Mouse (Mus musculus) left cerebral cortex, postnatal 25 days (tissue): ENCODE results near the gene Ccl4. TPM values are rescaled to one million over a fixed set of nuclear protein-coding genes. Genes with fewer than 3 reads are reported as not detected.

Experiments used
- DNase-seq, 2 experiments: peaks; one replicate each; pipeline ENCODE4 v3.0.0; 2022; ENCODE audit warnings: low spot score in 2 of 2, mixed read lengths in 1 of 2
- intact Hi-C: fragments of 180-260 bp; cut with DNase I; formaldehyde crosslinking; loops from one replicate; pipeline ENCODE4 v1.15.1; 2025
- total RNA-seq, 2 experiments: library from RNA; stranded (reverse); gene quantifications; 2 replicates each; pipeline ENCODE4 v1.2.3; 2021

Gene Ccl4
- not detected for total RNA-seq

DNA sequence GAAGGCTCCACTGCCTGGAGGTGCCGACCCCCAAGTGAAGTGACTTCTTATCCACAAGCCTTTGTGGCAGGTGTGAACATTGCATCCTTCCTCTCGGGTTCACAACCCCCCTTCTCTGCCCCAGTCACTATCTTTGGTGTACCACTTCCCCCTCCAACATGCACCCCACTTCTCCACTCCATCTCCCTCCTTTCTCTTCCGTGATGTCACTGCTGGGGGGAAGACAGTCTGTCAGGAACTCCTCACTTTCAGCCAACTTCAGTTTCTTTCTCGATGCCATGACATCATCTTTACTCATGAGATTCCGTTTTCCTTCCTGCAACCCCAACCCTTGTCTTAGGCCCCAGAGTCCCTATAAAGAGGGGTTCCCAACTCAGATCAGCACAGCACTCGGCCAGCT, at the start of gene Ccl4:
Gene Ccl4 (plus strand): TSS at position 381 of the 400 bp plus-strand sequence.
- intact Hi-C loops: no loop called here
- no peak for DNase-seq

DNA sequence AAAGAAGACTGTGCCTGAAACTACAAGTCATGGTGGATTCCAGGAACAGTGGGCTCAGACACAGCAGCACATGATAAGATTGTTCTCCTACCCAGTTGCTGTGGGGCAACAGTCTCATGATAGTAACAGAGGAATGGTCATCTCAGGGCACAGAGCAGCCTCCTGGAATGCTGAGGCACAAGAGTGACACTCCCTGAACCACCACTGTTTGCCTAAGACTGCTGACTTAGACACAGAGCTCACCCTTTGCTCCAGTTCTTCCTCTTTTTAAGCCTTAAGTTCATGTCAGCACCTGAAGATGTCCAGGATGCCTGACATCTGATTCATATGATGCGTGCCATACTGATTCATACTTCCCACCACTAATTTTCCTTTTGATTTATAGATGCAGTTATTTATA, 45.8 kb upstream of the Ccl4 start:
- DNase-seq: no peak
- intact Hi-C loops: no loop called here

DNA sequence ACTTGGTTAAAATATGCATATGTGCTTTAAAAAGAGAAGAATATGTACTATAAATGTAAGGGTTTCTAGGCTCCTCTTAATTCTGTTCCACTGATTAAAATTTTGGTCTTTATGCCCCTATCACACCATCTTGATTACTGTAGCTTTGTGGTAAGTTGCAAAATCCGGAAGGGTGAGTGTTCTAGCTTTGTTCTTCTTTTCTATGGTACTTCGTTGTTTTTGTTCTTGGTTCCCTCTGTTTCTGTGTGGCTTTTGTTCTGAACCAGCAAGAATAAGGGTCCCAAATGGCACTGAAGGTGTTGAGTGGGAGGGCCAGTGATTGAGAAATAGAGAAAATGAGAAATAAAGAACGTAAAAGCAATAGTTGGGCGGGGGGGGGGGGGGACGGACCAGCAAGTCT, 44.1 kb upstream of the Ccl4 start:
- DNase-seq: no peak
- intact Hi-C loops: no loop called here

DNA sequence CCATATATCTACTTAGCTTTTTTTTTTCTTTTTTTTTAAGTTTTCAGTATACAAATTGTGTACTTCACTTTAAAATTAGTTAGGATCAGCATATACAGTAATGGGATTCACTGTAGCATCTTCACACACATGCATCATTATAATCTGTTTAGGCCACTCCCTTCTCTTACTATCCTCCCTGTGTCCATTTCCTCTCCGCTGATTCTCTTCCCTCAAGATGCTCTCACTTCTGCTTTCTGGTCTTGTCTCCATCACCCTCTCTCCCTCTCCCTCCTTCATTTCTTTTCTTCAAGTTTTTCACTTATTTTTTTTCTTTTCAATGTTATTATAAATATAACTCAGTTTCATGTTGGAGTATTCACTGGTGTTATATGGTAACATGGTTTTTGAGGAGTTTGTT, 43.3 kb upstream of the Ccl4 start:
- DNase-seq: no peak

DNA sequence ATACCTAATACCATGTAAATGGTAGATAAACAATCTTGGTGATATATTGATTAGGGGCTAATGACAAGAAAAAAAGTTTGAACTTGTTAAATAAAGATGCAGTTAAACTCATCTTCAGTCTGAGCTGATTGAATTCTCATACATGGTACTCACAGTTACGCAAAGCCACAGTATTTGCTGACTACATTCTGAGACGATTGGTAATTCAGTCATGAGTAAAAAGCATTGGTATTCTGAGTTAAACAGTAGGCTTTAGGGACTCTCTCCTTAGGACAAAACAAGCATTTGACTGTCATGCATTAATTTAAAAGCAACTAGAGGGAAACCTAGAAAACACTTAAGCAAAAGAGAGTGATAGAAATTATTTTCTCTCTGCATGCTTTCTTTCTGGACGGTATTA, 38.8 kb upstream of the Ccl4 start:
- intact Hi-C loops: no loop called here
- no peak for DNase-seq

More for the DNA sequence above, 43.3 kb upstream of the Ccl4 start:
- intact Hi-C loops: no loop called here

GRCm38 (mm10) chr11:83628808-83629207, 33.6 kb upstream of the Ccl4 start:
- intact Hi-C loops: no loop called here
- DNase-seq: peak in 1 of 2 experiments; percentile 12

GRCm38 (mm10) chr11:83630630-83631029, 31.8 kb upstream of the Ccl4 start:
- no peak for DNase-seq
- intact Hi-C loops: loop anchor here (5.0 to 10.0 kb wide), 3 partner anchors 53 to 186 kb away; partner anchors contain the start of gene Ccl9

- intact Hi-C loops: loop anchor here (5.0 to 10.0 kb wide), 3 partner anchors 54 to 186 kb away; partner anchors contain the start of gene Ccl9
- no peak for DNase-seq
Observed at GRCm38 (mm10) chr11:83631065-83631464, 31.3 kb upstream of the Ccl4 start.

DNA sequence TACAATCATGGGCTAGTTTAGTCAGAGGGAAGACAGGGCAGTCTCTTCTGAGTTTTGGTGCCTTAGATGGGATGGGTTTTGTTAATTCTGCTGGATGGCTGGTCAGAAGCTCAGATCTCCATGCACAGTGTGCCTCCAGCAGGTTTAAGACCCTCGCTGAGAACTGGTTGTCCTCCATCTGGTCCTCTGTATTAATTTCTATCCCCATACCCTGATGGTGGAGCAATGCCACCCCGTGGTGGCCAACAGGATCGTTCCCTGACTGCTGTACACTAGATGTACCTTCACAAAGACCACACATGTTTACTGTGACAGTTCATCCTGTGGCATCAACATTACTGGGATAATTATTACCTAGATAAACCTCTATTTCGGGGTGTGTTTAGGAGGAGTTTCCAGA, 29.6 kb upstream of the Ccl4 start:
- intact Hi-C loops: loop anchor here (5.0 to 10.0 kb wide), 3 partner anchors 55 to 188 kb away; partner anchors contain the start of gene Ccl9
- DNase-seq: no peak

- no peak for DNase-seq
- intact Hi-C loops: loop anchor here (2.0 to 10.0 kb wide), 4 partner anchors 57 to 190 kb away; partner anchors contain the start of gene Ccl9
Observed at GRCm38 (mm10) chr11:83634425-83634824, 28.0 kb upstream of the Ccl4 start.

GRCm38 (mm10) chr11:83634898-83635297, 27.5 kb upstream of the Ccl4 start:
- intact Hi-C loops: loop anchor here (2.0 to 10.0 kb wide), 4 partner anchors 58 to 190 kb away; partner anchors contain the start of gene Ccl9

DNA sequence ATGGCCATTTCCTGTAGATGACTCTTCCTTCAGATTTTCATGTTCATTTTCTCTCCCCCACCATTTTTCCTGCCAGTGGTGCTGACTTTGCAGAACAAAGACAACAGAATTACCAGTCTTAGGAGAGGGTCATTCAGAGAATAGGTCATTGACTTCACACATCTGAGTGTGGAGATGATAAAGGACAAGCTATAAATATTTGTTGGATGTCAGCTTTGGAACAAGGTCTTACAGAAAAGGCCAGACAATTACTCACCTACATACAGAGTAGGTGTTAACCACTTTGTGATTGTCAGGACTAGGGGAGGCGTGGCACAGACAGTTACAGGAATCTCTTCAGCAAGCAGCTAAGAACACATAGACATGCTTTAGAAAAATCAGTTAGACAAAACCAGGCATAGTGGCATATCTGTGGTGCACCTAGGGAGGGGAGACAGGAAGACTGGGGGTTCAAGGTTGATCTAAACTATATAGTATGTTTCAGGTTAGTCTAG, 25.6 kb upstream of the Ccl4 start:
- intact Hi-C loops: loop anchor here (10.0 kb wide), 2 partner anchors 98 to 192 kb away; no protein-coding TSS in a partner anchor
- DNase-seq: no peak

More at GRCm38 (mm10) chr11:83634898-83635297, 27.5 kb upstream of the Ccl4 start:
- no peak for DNase-seq

DNA sequence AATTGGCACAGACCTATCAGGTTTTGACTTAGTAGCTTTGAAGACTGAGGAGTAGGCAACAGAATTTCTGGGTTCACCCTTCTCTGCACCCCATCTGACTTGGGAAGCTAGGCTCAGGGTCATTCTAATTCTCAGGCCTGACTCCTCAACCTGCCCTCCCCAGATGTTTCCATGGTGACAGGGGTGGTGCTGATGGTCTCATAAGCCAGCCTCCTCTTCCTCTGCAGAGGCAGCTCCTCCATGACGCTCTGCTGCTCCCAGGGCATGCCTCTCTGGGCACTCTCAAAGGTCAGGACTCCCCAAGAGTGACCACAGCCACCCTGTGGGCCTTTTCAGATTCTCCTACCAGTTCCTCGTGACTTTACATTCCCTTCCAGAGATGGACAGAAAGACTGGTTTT, 23.4 kb upstream of the Ccl4 start:
- intact Hi-C loops: loop anchor here (10.0 kb wide), 2 partner anchors 96 to 194 kb away; no protein-coding TSS in a partner anchor
- DNase-seq: no peak

GRCm38 (mm10) chr11:83639533-83639932, 22.9 kb upstream of the Ccl4 start:
- DNase-seq: no peak
- intact Hi-C loops: loop anchor here (10.0 kb wide), 2 partner anchors 95 to 195 kb away; no protein-coding TSS in a partner anchor

DNA sequence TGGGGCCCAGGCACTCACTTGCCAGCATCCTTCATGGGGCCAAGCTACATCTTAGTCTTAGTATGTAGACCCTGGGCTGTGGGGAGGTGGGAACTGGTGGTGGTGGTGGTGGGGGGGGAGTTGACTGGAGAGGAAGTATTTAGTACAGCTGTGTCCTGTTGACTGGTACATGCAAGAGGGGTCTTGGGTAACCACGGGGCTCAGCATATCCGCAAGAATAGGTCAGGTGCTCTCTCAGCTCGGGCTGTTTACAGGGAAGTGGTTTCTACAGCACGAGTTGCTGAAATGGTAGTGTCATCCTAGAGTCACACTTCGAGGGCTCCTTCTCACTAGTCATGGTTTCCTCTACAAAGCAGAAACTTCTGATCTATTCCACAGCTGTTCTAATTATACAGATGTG, 22.2 kb upstream of the Ccl4 start:
- intact Hi-C loops: no loop called here
- DNase-seq: no peak

GRCm38 (mm10) chr11:83641216-83641615, 21.2 kb upstream of the Ccl4 start:
- intact Hi-C loops: no loop called here
- no peak for DNase-seq

- no peak for DNase-seq
- intact Hi-C loops: no loop called here
Observed at GRCm38 (mm10) chr11:83645521-83645920, 16.9 kb upstream of the Ccl4 start, which contains the start of gene Rpl9-ps1. Gene Rpl9-ps1 (minus strand): TSS chr11:83645621.

GRCm38 (mm10) chr11:83646356-83647149, 15.8 kb upstream of the Ccl4 start:
- intact Hi-C loops: no loop called here

GRCm38 (mm10) chr11:83649305-83649841, 13.0 kb upstream of the Ccl4 start, which contains the start of gene Ccl3:
Gene Ccl3 (minus strand): TSS chr11:83649355.
- DNase-seq: no peak
- intact Hi-C loops: no loop called here

More at GRCm38 (mm10) chr11:83646356-83647149, 15.8 kb upstream of the Ccl4 start:
- no peak for DNase-seq

- intact Hi-C loops: no loop called here
- no peak for DNase-seq
Observed at GRCm38 (mm10) chr11:83654606-83655005, 7.8 kb upstream of the Ccl4 start.
